Mouse (Mus musculus): ENCODE data around the gene Serpinh1. TPM values are rescaled to one million over a fixed set of nuclear protein-coding genes. Genes with fewer than 3 reads are reported as not detected.
A peak's percentile ranks its signal among the peaks of the same experiment; 100 is the strongest.

The Serpinh1 gene
- polyA plus RNA-seq, 1 experiment from 2014 or later: 235 TPM

- no peaks in the 10 kb centered on the region for H3K27me3 ChIP-seq (replicated peaks)
- no peak overlapping the region for H3K9ac ChIP-seq
- H3K4me1 ChIP-seq: peaks cover 55% of the 10 kb centered on the region
Observed at GRCm38 (mm10) chr7:99316207-99316606, 36.8 kb downstream of the Serpinh1 start.

GRCm38 (mm10) chr7:99314565-99314964 is 38.5 kb downstream of the Serpinh1 start:
- Histone ChIP-seq H3K4me3 (no peak overlapping the region), H3K4me2 (no peak overlapping the region), H3K27me3 (replicated peaks) (no peaks in the 10 kb centered on the region), H3K9me3 (no peaks in the 10 kb centered on the region), H3K4me1 (peaks cover 52% of the 10 kb centered on the region), H3K9ac (no peak overlapping the region), H3K36me3 (replicated peaks) (peaks cover 27% of the 10 kb centered on the region; the same call in 1 of the 2 replicates), H3K27ac (peak overlapping the region; percentile 93)
- 78% methylated on average over 4 of the region's 4 CpGs for WGBS
- no peak for ATAC-seq (replicated peaks)

More at GRCm38 (mm10) chr7:99316207-99316606, 36.8 kb downstream of the Serpinh1 start:
- Histone ChIP-seq H3K4me2 (no peak overlapping the region), H3K9me3 (no peaks in the 10 kb centered on the region), H3K27ac (no peak overlapping the region; the same call in 1 of the 2 replicates), H3K36me3 (replicated peaks) (peaks cover 27% of the 10 kb centered on the region; the same call in 1 of the 2 replicates), H3K4me3 (no peak overlapping the region)
- WGBS: 81% methylated on average over 7 of the region's 7 CpGs
- no peak for ATAC-seq (replicated peaks)

DNA sequence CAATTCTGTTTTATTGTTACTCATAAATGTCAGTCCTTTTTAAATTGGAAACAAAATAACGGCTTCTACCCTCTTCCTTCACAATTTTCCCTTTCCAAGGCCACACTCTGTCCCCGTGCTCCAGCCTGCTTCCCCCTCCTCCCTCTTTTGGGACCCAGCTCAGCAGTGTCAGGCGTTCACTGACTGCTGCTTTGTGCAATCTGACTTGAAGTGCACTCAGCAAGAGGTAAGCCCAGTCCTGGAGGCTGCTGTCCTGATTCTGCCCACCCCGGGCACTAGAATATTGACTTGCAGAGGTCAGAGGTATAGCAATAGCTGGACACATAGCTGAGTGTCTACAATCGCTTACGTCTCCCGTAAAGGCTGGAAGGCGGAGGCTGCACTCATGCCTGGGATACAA is 39.8 kb downstream of the Serpinh1 start:
- peak; percentile 45 for ATAC-seq (replicated peaks)
- peak overlapping the region; percentile 36 for H3K4me2 ChIP-seq
- 38% methylated on average over 8 of the region's 8 CpGs for WGBS
- H3K27me3 ChIP-seq (replicated peaks): no peaks in the 10 kb centered on the region
- peaks cover 24% of the 10 kb centered on the region; the same call in 1 of the 2 replicates for H3K36me3 ChIP-seq (replicated peaks)
- H3K9ac ChIP-seq: peak overlapping the region; percentile 5; the same call in 1 of the 2 replicates
- H3K4me3 ChIP-seq: no peak overlapping the region
- no peaks in the 10 kb centered on the region for H3K9me3 ChIP-seq
- H3K4me1 ChIP-seq: peaks cover 53% of the 10 kb centered on the region
- peak overlapping the region; percentile 93 for H3K27ac ChIP-seq

DNA sequence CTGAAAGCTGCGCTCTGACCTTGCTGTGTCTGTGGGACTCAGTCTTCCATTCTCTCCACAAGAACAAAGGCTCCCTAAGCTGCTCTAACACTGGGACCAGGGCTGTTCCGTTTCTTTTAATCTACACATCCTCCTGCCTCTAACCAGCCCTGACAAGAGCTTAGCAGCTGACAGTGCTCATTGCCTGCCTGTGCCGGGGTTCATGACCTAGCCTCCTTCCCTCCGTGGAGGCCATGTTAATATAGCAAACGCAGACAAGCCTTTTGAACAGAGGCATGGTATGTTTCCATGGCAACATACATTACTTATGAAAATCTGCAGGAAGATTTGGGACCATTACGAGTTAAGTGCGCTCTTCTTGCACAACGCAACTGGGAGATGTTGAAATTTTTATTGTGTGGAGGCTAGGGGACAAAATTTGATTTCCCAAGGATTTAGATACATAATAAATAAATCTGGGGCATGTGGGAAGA is 40.3 kb downstream of the Serpinh1 start:
- 7% methylated on average over 8 of the region's 8 CpGs for WGBS
- Histone ChIP-seq H3K9ac (0 out of 2 replicates have a peak overlapping the region, but pooled peaks have one; percentile 5), H3K4me3 (no peak overlapping the region), H3K27me3 (replicated peaks) (no peaks in the 10 kb centered on the region), H3K27ac (peak overlapping the region; percentile 93), H3K9me3 (no peaks in the 10 kb centered on the region), H3K4me2 (peak overlapping the region; percentile 36), H3K4me1 (peaks cover 55% of the 10 kb centered on the region), H3K36me3 (replicated peaks) (0 out of 2 replicates have a peak, but pooled peaks cover 18% of the 10 kb centered on the region)
- ATAC-seq (replicated peaks): peak; percentile 90

- H3K4me3 ChIP-seq: no peak overlapping the region
- no peaks in the 10 kb centered on the region for H3K9me3 ChIP-seq
- peak overlapping the region; percentile 36 for H3K4me2 ChIP-seq
- H3K27ac ChIP-seq: peak overlapping the region; percentile 93
- H3K9ac ChIP-seq: peak overlapping the region; percentile 37; the same call in 1 of the 2 replicates
- 25% methylated on average over 4 of the region's 4 CpGs for WGBS
- no peaks in the 10 kb centered on the region for H3K27me3 ChIP-seq (replicated peaks)
- 0 out of 2 replicates have a peak, but pooled peaks cover 12% of the 10 kb centered on the region for H3K36me3 ChIP-seq (replicated peaks)
- H3K4me1 ChIP-seq: peaks cover 61% of the 10 kb centered on the region
- peak; percentile 67 for ATAC-seq (replicated peaks)
Observed at GRCm38 (mm10) chr7:99312058-99312457, 41.0 kb downstream of the Serpinh1 start.

- no peak for ATAC-seq (replicated peaks)
- Histone ChIP-seq H3K9me3 (no peaks in the 10 kb centered on the region), H3K4me1 (peaks cover 67% of the 10 kb centered on the region), H3K27ac (peak overlapping the region; percentile 93), H3K9ac (peak overlapping the region; percentile 29; the same call in 1 of the 2 replicates), H3K27me3 (replicated peaks) (no peaks in the 10 kb centered on the region), H3K36me3 (replicated peaks) (0 out of 2 replicates have a peak, but pooled peaks cover 6% of the 10 kb centered on the region), H3K4me2 (no peak overlapping the region), H3K4me3 (no peak overlapping the region)
- WGBS: 35% methylated on average over 7 of the region's 7 CpGs
Observed at GRCm38 (mm10) chr7:99311433-99311832, 41.6 kb downstream of the Serpinh1 start.

DNA sequence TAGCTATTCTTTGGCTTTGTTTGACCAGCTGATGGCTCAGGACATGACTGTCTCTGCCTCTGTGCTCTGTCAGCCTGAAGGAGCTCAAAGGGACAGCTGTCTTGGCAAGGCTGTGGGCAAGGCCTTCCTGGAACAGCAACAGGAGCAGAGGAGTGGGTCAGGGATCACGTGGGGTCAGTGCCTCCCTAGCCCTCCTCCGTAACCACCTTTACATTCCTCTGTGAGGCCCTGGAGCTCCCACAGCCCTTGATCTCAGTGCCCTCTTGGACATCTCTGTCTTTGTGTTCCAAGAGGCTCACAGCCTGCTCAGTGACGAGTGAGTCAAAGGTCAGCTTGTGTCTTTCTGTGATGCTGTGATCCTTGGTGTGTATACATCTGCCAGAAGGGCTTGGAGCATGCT is 46.4 kb downstream of the Serpinh1 start:
- Histone ChIP-seq H3K9ac (no peak overlapping the region), H3K4me2 (no peak overlapping the region), H3K4me3 (no peak overlapping the region), H3K9me3 (no peaks in the 10 kb centered on the region), H3K27me3 (replicated peaks) (no peaks in the 10 kb centered on the region), H3K27ac (peak overlapping the region; percentile 8; the same call in 1 of the 2 replicates), H3K4me1 (peaks cover 72% of the 10 kb centered on the region), H3K36me3 (replicated peaks) (no peaks in the 10 kb centered on the region)
- 21% methylated on average over 3 of the region's 3 CpGs for WGBS
- no peak for ATAC-seq (replicated peaks)

GRCm38 (mm10) chr7:99305688-99306087 is 47.4 kb downstream of the Serpinh1 start:
- H3K4me1 ChIP-seq: peaks cover 67% of the 10 kb centered on the region
- H3K9me3 ChIP-seq: no peaks in the 10 kb centered on the region
- H3K9ac ChIP-seq: no peak overlapping the region
- no peak overlapping the region for H3K27ac ChIP-seq
- 84% methylated on average over 4 of the region's 4 CpGs for WGBS
- ATAC-seq (replicated peaks): no peak
- no peaks in the 10 kb centered on the region for H3K36me3 ChIP-seq (replicated peaks)
- H3K4me2 ChIP-seq: no peak overlapping the region
- H3K4me3 ChIP-seq: no peak overlapping the region
- H3K27me3 ChIP-seq (replicated peaks): no peaks in the 10 kb centered on the region

DNA sequence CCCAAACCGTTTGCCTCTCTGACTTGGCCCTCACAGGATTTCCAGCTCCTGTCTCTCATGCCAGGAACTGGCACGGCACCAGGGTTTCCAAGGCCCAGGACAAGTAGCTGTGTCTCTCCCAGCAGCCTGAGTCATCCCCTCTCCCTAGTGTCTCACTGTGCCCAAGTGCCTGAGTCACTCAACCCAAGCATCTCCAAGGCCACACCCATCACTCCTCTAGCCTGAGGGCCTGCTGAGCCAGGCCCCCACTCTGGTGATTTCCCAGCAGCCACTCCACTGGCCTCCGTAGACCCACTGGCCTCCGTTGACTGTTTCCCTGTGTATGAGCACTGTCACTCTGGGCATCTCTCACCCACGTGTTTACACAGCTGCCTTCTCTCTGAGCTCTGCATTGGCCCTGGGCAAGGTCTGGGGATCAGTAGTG is 48.1 kb downstream of the Serpinh1 start:
- no peaks in the 10 kb centered on the region for H3K36me3 ChIP-seq (replicated peaks)
- peaks cover 61% of the 10 kb centered on the region for H3K4me1 ChIP-seq

GRCm38 (mm10) chr7:99304029-99304428 is 49.0 kb downstream of the Serpinh1 start:
- 16% methylated on average over 6 of the region's 6 CpGs for WGBS
- no peak overlapping the region for H3K9ac ChIP-seq
- no peaks in the 10 kb centered on the region for H3K27me3 ChIP-seq (replicated peaks)
- H3K4me2 ChIP-seq: no peak overlapping the region
- no peak; the same call in 1 of the 2 replicates for ATAC-seq (replicated peaks)
- peak overlapping the region; percentile 67 for H3K27ac ChIP-seq
- peaks cover 57% of the 10 kb centered on the region for H3K4me1 ChIP-seq
- H3K9me3 ChIP-seq: no peaks in the 10 kb centered on the region
- no peaks in the 10 kb centered on the region for H3K36me3 ChIP-seq (replicated peaks)
- no peak overlapping the region for H3K4me3 ChIP-seq

More for the DNA sequence above, 48.1 kb downstream of the Serpinh1 start:
- Histone ChIP-seq H3K27ac (peak overlapping the region; percentile 67), H3K4me2 (no peak overlapping the region), H3K27me3 (replicated peaks) (no peaks in the 10 kb centered on the region), H3K4me3 (no peak overlapping the region), H3K9me3 (no peaks in the 10 kb centered on the region), H3K9ac (no peak overlapping the region)
- 51% methylated on average over 5 of the region's 5 CpGs for WGBS
- peak; percentile 24 for ATAC-seq (replicated peaks)

GRCm38 (mm10) chr7:99300650-99301175 is 52.3 kb downstream of the Serpinh1 start:
- H3K27ac ChIP-seq: no peak overlapping the region
- H3K4me3 ChIP-seq: no peak overlapping the region

More at GRCm38 (mm10) chr7:99300650-99301175, 52.3 kb downstream of the Serpinh1 start:
- H3K27me3 ChIP-seq (replicated peaks): no peaks in the 10 kb centered on the region
- peaks cover 36% of the 10 kb centered on the region for H3K4me1 ChIP-seq
- 36% methylated on average over 3 of the region's 3 CpGs for WGBS
- no peak overlapping the region for H3K4me2 ChIP-seq
- no peaks in the 10 kb centered on the region for H3K9me3 ChIP-seq
- no peaks in the 10 kb centered on the region for H3K36me3 ChIP-seq (replicated peaks)
- H3K9ac ChIP-seq: no peak overlapping the region
- peak; percentile 31; the same call in 1 of the 2 replicates for ATAC-seq (replicated peaks)
